Mouse (Mus musculus) adrenal gland, postnatal 0 days (tissue): ENCODE measurements around the gene Synpr. TPM values are rescaled to one million over a fixed set of nuclear protein-coding genes. Genes with fewer than 3 reads are reported as not detected.

ENCODE experiments used
- polyA plus RNA-seq: library from polyadenylated mRNA; unstranded; fragments of >200 nt; fragmentation: Nextera tagmentation; extraction: Ambion mirVana; gene quantifications from 2 replicates; pipeline ENCODE4 v1.2.1, GENCODE M21; 2015

The Synpr gene
- 4.5 and 6.8 TPM in 2 replicates for polyA plus RNA-seq

GRCm38 (mm10) chr14:13284091-13284844 is at the start of gene Synpr:
TSS of gene Synpr (plus strand) at chr14:13284780.

